Mouse (Mus musculus) bone marrow macrophage, adult 2 months (primary cell): ENCODE results near the gene Nav1. TPM values are rescaled to one million over a fixed set of nuclear protein-coding genes. Genes with fewer than 3 reads are reported as not detected.

Experiments used
- H3K27ac ChIP-seq: 2 replicates; pipeline ENCODE4 v1.5.1; 2012; ENCODE audit warnings: low read depth, low read length; ENCODE audit not compliant: insufficient read depth
- H3K4me1 ChIP-seq: 2 replicates; pipeline ENCODE4 v1.6.1; 2012; ENCODE audit warnings: low read length; ENCODE audit not compliant: control insufficient read depth, insufficient read depth
- H3K4me3 ChIP-seq: 2 replicates; pipeline ENCODE4 v1.5.1; 2012; ENCODE audit warnings: mild to moderate bottlenecking, low read length, moderate library complexity; ENCODE audit not compliant: insufficient read depth
- CTCF ChIP-seq: IDR thresholded peaks from 2 replicates; pipeline ENCODE4 v1.5.1; 2012; ENCODE audit warnings: low read depth, mild to moderate bottlenecking, low read length, moderate library complexity
- POLR2A ChIP-seq: IDR thresholded peaks from 2 replicates; pipeline ENCODE4 v1.6.1; 2012; ENCODE audit warnings: mild to moderate bottlenecking, low read depth, low read length, borderline replicate concordance
- polyA plus RNA-seq: library from polyadenylated mRNA; stranded (reverse); fragments of >200 nt; gene quantifications from 2 replicates; pipeline ENCODE4 v1.2.4, GENCODE M21; 2012; ENCODE audit not compliant: missing spikeins, insufficient read depth, insufficient read length

The Nav1 gene
- polyA plus RNA-seq, 1 experiment = 81.3 TPM

- no peak for TF ChIP-seq CTCF
- TF ChIP-seq POLR2A = no peak
- Histone ChIP-seq H3K4me3 (peak overlapping the region; percentile 15; the same call in 1 of the 2 replicates), H3K27ac (peak overlapping the region; percentile 100), H3K4me1 (peaks cover 57% of the 10 kb centered on the region)
Measured at GRCm38 (mm10) chr1:135619932-135620391, 12.9 kb upstream of the Nav1 start.

GRCm38 (mm10) chr1:135619130-135619529, 12.0 kb upstream of the Nav1 start:
- H3K4me3 ChIP-seq = peak overlapping the region; percentile 32; the same call in 1 of the 2 replicates
- TF ChIP-seq POLR2A = no peak
- no peak for TF ChIP-seq CTCF
- peaks cover 55% of the 10 kb centered on the region for H3K4me1 ChIP-seq
- H3K27ac ChIP-seq = peak overlapping the region; percentile 100

GRCm38 (mm10) chr1:135617344-135617743, 10.2 kb upstream of the Nav1 start:
- H3K4me1 ChIP-seq = peaks cover 55% of the 10 kb centered on the region
- peak overlapping the region; percentile 40 for H3K27ac ChIP-seq
- TF ChIP-seq CTCF (no peak), POLR2A (no peak)
- peak overlapping the region; percentile 22 for H3K4me3 ChIP-seq

- no peak overlapping the region for H3K27ac ChIP-seq
- H3K4me3 ChIP-seq = no peak overlapping the region
- TF ChIP-seq CTCF (no peak), POLR2A (no peak)
- peaks cover 46% of the 10 kb centered on the region for H3K4me1 ChIP-seq
Measured at GRCm38 (mm10) chr1:135615715-135616641, 8.9 kb upstream of the Nav1 start.

GRCm38 (mm10) chr1:135609621-135610020, 2.5 kb upstream of the Nav1 start:
- Histone ChIP-seq H3K4me1 (peaks cover 7% of the 10 kb centered on the region), H3K4me3 (no peak overlapping the region), H3K27ac (no peak overlapping the region)
- TF ChIP-seq CTCF (no peak), POLR2A (no peak)

- Histone ChIP-seq H3K27ac (no peak overlapping the region), H3K4me3 (no peak overlapping the region), H3K4me1 (peaks cover 10% of the 10 kb centered on the region; the same call in 1 of the 2 replicates)
- TF ChIP-seq POLR2A = no peak
- no peak for TF ChIP-seq CTCF
Measured at GRCm38 (mm10) chr1:135606355-135607015, 610 bp downstream of the Nav1 start.

- TF ChIP-seq POLR2A = no peak
- TF ChIP-seq CTCF = no peak
Measured at GRCm38 (mm10) chr1:135605530-135605929, 1.6 kb downstream of the Nav1 start.

GRCm38 (mm10) chr1:135604361-135605052, 2.6 kb downstream of the Nav1 start:
- no peak for TF ChIP-seq POLR2A
- TF ChIP-seq CTCF = no peak
- H3K27ac ChIP-seq = no peak overlapping the region
- no peak overlapping the region for H3K4me3 ChIP-seq
- peaks cover 10% of the 10 kb centered on the region; the same call in 1 of the 2 replicates for H3K4me1 ChIP-seq

More at GRCm38 (mm10) chr1:135605530-135605929, 1.6 kb downstream of the Nav1 start:
- H3K4me3 ChIP-seq = no peak overlapping the region
- peaks cover 10% of the 10 kb centered on the region; the same call in 1 of the 2 replicates for H3K4me1 ChIP-seq
- no peak overlapping the region for H3K27ac ChIP-seq

GRCm38 (mm10) chr1:135603121-135603870, 3.8 kb downstream of the Nav1 start:
- Histone ChIP-seq H3K4me3 (no peak overlapping the region), H3K4me1 (peaks cover 10% of the 10 kb centered on the region; the same call in 1 of the 2 replicates)
- no peak for TF ChIP-seq CTCF
- no peak for TF ChIP-seq POLR2A

More at GRCm38 (mm10) chr1:135603121-135603870, 3.8 kb downstream of the Nav1 start:
- no peak overlapping the region for H3K27ac ChIP-seq
